Mouse (Mus musculus): ENCODE measurements at regions not wholly inside any gene's neighbourhood (a gene's known extent, or its start where the extent isn't known, plus 50 kb on each side); places are given as distances from the start of the nearest gene placed in this dataset.

GRCm38 (mm10) chr4:64171476-64171875, 124.7 kb upstream of the Tnc start:
- no peak for DNase-seq (ENCODE audit: low spot score)
- no peak for ATAC-seq (replicated peaks; ENCODE audit: low FRiP score)
- Histone ChIP-seq H3K27ac (ENCODE audit: low read depth, low read length) (no peak overlapping the region), H3K27me3 (ENCODE audit: control insufficient read depth, insufficient read depth, low read length) (no peaks in the 10 kb centered on the region), H3K9ac (ENCODE audit: low read length) (no peak overlapping the region), H3K4me1 (replicated peaks; ENCODE audit: control insufficient read depth, insufficient read depth, low read length) (no peaks in the 10 kb centered on the region), H3K9me3 (ENCODE audit: control insufficient read depth, low read length) (no peaks in the 10 kb centered on the region), H3K4me3 (ENCODE audit: low read depth, low read length) (no peak overlapping the region), H3K4me2 (ENCODE audit: low read depth, low read length, severe bottlenecking) (no peak overlapping the region), H3K36me3 (ENCODE audit: control insufficient read depth, insufficient read depth, low read length) (no peaks in the 10 kb centered on the region)
- 72% methylated on average over 3 of the region's 3 CpGs for WGBS

GRCm38 (mm10) chr4:64148989-64149463, 102.2 kb upstream of the Tnc start:
- Histone ChIP-seq H3K27me3 (ENCODE audit: control insufficient read depth, insufficient read depth, low read length) (no peaks in the 10 kb centered on the region), H3K4me3 (ENCODE audit: low read depth, low read length) (no peak overlapping the region), H3K4me1 (replicated peaks; ENCODE audit: control insufficient read depth, insufficient read depth, low read length) (no peaks in the 10 kb centered on the region; the same call in 1 of the 2 replicates), H3K36me3 (ENCODE audit: control insufficient read depth, insufficient read depth, low read length) (no peaks in the 10 kb centered on the region), H3K9me3 (ENCODE audit: control insufficient read depth, low read length) (no peaks in the 10 kb centered on the region), H3K4me2 (ENCODE audit: low read depth, low read length, severe bottlenecking) (no peak overlapping the region), H3K9ac (ENCODE audit: low read length) (no peak overlapping the region), H3K27ac (ENCODE audit: low read depth, low read length) (no peak overlapping the region)
- 56% methylated on average over 5 of the region's 5 CpGs for WGBS
- no peak for DNase-seq (ENCODE audit: low spot score)
- peak; percentile 55; the same call in 1 of the 2 replicates for ATAC-seq (replicated peaks; ENCODE audit: low FRiP score)

- Histone ChIP-seq H3K4me3 (ENCODE audit: low read depth, low read length) (no peak overlapping the region), H3K36me3 (ENCODE audit: control insufficient read depth, insufficient read depth, low read length) (no peaks in the 10 kb centered on the region), H3K9ac (ENCODE audit: low read length) (no peak overlapping the region), H3K4me1 (replicated peaks; ENCODE audit: control insufficient read depth, insufficient read depth, low read length) (no peaks in the 10 kb centered on the region; the same call in 1 of the 2 replicates), H3K27me3 (ENCODE audit: control insufficient read depth, insufficient read depth, low read length) (no peaks in the 10 kb centered on the region), H3K9me3 (ENCODE audit: control insufficient read depth, low read length) (no peaks in the 10 kb centered on the region), H3K27ac (ENCODE audit: low read depth, low read length) (no peak overlapping the region), H3K4me2 (ENCODE audit: low read depth, low read length, severe bottlenecking) (no peak overlapping the region)
- no peak for ATAC-seq (replicated peaks; ENCODE audit: low FRiP score)
- DNase-seq (ENCODE audit: low spot score) = no peak
- 72% methylated on average over 2 of the region's 2 CpGs for WGBS
Observed at GRCm38 (mm10) chr4:64145924-64146323, 99.1 kb upstream of the Tnc start.

GRCm38 (mm10) chr4:64142963-64143362, 96.1 kb upstream of the Tnc start:
- Histone ChIP-seq H3K4me2 (ENCODE audit: low read depth, low read length, severe bottlenecking) (no peak overlapping the region), H3K9me3 (ENCODE audit: control insufficient read depth, low read length) (no peaks in the 10 kb centered on the region), H3K27ac (ENCODE audit: low read depth, low read length) (no peak overlapping the region), H3K36me3 (ENCODE audit: control insufficient read depth, insufficient read depth, low read length) (no peaks in the 10 kb centered on the region), H3K4me3 (ENCODE audit: low read depth, low read length) (no peak overlapping the region), H3K27me3 (ENCODE audit: control insufficient read depth, insufficient read depth, low read length) (no peaks in the 10 kb centered on the region), H3K9ac (ENCODE audit: low read length) (no peak overlapping the region), H3K4me1 (replicated peaks; ENCODE audit: control insufficient read depth, insufficient read depth, low read length) (no peaks in the 10 kb centered on the region)
- DNase-seq (ENCODE audit: low spot score) (no peak), ATAC-seq (replicated peaks; ENCODE audit: low FRiP score) (no peak)
- 78% methylated on average over 2 of the region's 2 CpGs for WGBS

- Histone ChIP-seq H3K4me3 (ENCODE audit: low read depth, low read length) (no peak overlapping the region), H3K9ac (ENCODE audit: low read length) (no peak overlapping the region), H3K4me2 (ENCODE audit: low read depth, low read length, severe bottlenecking) (no peak overlapping the region), H3K27me3 (ENCODE audit: control insufficient read depth, insufficient read depth, low read length) (no peaks in the 10 kb centered on the region), H3K4me1 (replicated peaks; ENCODE audit: control insufficient read depth, insufficient read depth, low read length) (no peaks in the 10 kb centered on the region), H3K27ac (ENCODE audit: low read depth, low read length) (no peak overlapping the region), H3K9me3 (ENCODE audit: control insufficient read depth, low read length) (no peaks in the 10 kb centered on the region), H3K36me3 (ENCODE audit: control insufficient read depth, insufficient read depth, low read length) (no peaks in the 10 kb centered on the region)
- 42% methylated on average over 5 of the region's 5 CpGs for WGBS
- ATAC-seq (replicated peaks; ENCODE audit: low FRiP score) = peak; percentile 58
- DNase-seq (ENCODE audit: low spot score) = no peak
Observed at GRCm38 (mm10) chr4:64142356-64142787, 95.6 kb upstream of the Tnc start.

- ATAC-seq (replicated peaks; ENCODE audit: low FRiP score) (no peak), DNase-seq (ENCODE audit: low spot score) (no peak)
- H3K4me2 ChIP-seq (ENCODE audit: low read depth, low read length, severe bottlenecking) = no peak overlapping the region
- H3K36me3 ChIP-seq (ENCODE audit: control insufficient read depth, insufficient read depth, low read length) = no peaks in the 10 kb centered on the region
- H3K27ac ChIP-seq (ENCODE audit: low read depth, low read length) = no peak overlapping the region
- H3K4me3 ChIP-seq (ENCODE audit: low read depth, low read length) = no peak overlapping the region
- H3K27me3 ChIP-seq (ENCODE audit: control insufficient read depth, insufficient read depth, low read length) = no peaks in the 10 kb centered on the region
- no peaks in the 10 kb centered on the region for H3K9me3 ChIP-seq (ENCODE audit: control insufficient read depth, low read length)
- H3K4me1 ChIP-seq (replicated peaks; ENCODE audit: control insufficient read depth, insufficient read depth, low read length) = no peaks in the 10 kb centered on the region
- WGBS = 90% methylated on average over 4 of the region's 4 CpGs
- no peak overlapping the region for H3K9ac ChIP-seq (ENCODE audit: low read length)
Observed at GRCm38 (mm10) chr4:64139836-64140235, 93.0 kb upstream of the Tnc start.

- no peak overlapping the region for H3K4me3 ChIP-seq (ENCODE audit: low read depth, low read length)
- DNase-seq (ENCODE audit: low spot score) = no peak
- ATAC-seq (replicated peaks; ENCODE audit: low FRiP score) = no peak
- no peaks in the 10 kb centered on the region for H3K4me1 ChIP-seq (replicated peaks; ENCODE audit: control insufficient read depth, insufficient read depth, low read length)
- 83% methylated on average over 3 of the region's 3 CpGs for WGBS
- H3K27ac ChIP-seq (ENCODE audit: low read depth, low read length) = no peak overlapping the region
- H3K27me3 ChIP-seq (ENCODE audit: control insufficient read depth, insufficient read depth, low read length) = no peaks in the 10 kb centered on the region
- no peak overlapping the region for H3K4me2 ChIP-seq (ENCODE audit: low read depth, low read length, severe bottlenecking)
- H3K9ac ChIP-seq (ENCODE audit: low read length) = no peak overlapping the region
- H3K9me3 ChIP-seq (ENCODE audit: control insufficient read depth, low read length) = no peaks in the 10 kb centered on the region
- no peaks in the 10 kb centered on the region for H3K36me3 ChIP-seq (ENCODE audit: control insufficient read depth, insufficient read depth, low read length)
Observed at GRCm38 (mm10) chr4:64135036-64135435, 88.2 kb upstream of the Tnc start.

- no peak overlapping the region for H3K27ac ChIP-seq (ENCODE audit: low read depth, low read length)
- WGBS = 80% methylated on average over 1 of the region's 1 CpGs
- DNase-seq (ENCODE audit: low spot score) = no peak
- H3K4me3 ChIP-seq (ENCODE audit: low read depth, low read length) = no peak overlapping the region
- H3K27me3 ChIP-seq (ENCODE audit: control insufficient read depth, insufficient read depth, low read length) = no peaks in the 10 kb centered on the region
- no peaks in the 10 kb centered on the region for H3K4me1 ChIP-seq (replicated peaks; ENCODE audit: control insufficient read depth, insufficient read depth, low read length)
- no peak for ATAC-seq (replicated peaks; ENCODE audit: low FRiP score)
- H3K36me3 ChIP-seq (ENCODE audit: control insufficient read depth, insufficient read depth, low read length) = no peaks in the 10 kb centered on the region
- H3K9me3 ChIP-seq (ENCODE audit: control insufficient read depth, low read length) = no peaks in the 10 kb centered on the region
- no peak overlapping the region for H3K4me2 ChIP-seq (ENCODE audit: low read depth, low read length, severe bottlenecking)
- no peak overlapping the region for H3K9ac ChIP-seq (ENCODE audit: low read length)
Observed at GRCm38 (mm10) chr4:64129290-64129689, 82.5 kb upstream of the Tnc start.

GRCm38 (mm10) chr4:64124387-64125088, 77.7 kb upstream of the Tnc start:
- WGBS = 84% methylated on average over 2 of the region's 2 CpGs
- no peaks in the 10 kb centered on the region for H3K4me1 ChIP-seq (replicated peaks; ENCODE audit: control insufficient read depth, insufficient read depth, low read length)
- H3K36me3 ChIP-seq (ENCODE audit: control insufficient read depth, insufficient read depth, low read length) = no peaks in the 10 kb centered on the region
- no peak overlapping the region for H3K4me2 ChIP-seq (ENCODE audit: low read depth, low read length, severe bottlenecking)
- ATAC-seq (replicated peaks; ENCODE audit: low FRiP score) (no peak), DNase-seq (ENCODE audit: low spot score) (no peak)
- no peaks in the 10 kb centered on the region for H3K9me3 ChIP-seq (ENCODE audit: control insufficient read depth, low read length)
- no peak overlapping the region for H3K27ac ChIP-seq (ENCODE audit: low read depth, low read length)
- H3K9ac ChIP-seq (ENCODE audit: low read length) = no peak overlapping the region
- no peak overlapping the region for H3K4me3 ChIP-seq (ENCODE audit: low read depth, low read length)
- no peaks in the 10 kb centered on the region for H3K27me3 ChIP-seq (ENCODE audit: control insufficient read depth, insufficient read depth, low read length)

All from forebrain, embryonic 11.5 days (tissue).